Mouse (Mus musculus) brain, embryonic 18.5 days (tissue): ENCODE data around the gene Cckbr.

Experiments used
- DNase-seq: peaks from one replicate; pipeline ENCODE4 v3.0.0-alpha.2; 2012; ENCODE audit warnings: low read depth, low spot score

Cckbr gene

DNA sequence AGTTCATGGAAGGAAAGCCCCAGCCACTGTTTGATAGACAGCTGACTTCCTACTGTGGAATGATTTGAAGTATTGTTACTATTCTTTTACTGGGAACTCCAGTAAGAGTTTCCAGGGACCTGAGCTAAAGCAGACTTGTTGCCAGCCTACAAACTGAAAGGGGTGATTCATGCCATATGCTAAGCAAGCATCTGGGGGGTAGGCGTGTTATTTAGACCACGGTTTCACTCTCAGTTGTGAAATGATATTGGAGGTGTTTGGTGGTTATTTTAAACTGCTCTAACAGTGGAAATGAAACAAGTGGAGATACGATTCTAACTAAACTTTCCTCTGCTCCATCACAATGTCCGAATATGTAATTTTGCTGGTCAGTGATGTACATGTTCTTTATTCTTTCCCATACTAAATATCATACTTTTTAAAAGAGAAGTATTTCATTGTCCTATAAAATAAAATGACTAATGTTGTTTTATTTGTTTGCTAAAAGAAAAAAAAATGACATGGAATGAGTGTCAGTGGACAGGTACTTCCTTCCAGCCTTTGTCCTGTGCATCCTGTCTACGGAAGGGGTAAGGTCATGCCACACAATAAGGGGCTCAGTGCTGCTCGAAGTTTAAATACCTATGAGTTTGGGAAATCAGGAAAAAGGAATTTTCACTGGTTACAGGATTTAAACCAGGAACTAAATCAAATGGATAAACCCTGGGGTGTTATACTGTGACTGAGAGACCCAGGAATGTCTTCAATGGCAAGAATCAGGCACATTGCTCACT is 61.8 kb downstream of the Cckbr start:
- no peak for DNase-seq

DNA sequence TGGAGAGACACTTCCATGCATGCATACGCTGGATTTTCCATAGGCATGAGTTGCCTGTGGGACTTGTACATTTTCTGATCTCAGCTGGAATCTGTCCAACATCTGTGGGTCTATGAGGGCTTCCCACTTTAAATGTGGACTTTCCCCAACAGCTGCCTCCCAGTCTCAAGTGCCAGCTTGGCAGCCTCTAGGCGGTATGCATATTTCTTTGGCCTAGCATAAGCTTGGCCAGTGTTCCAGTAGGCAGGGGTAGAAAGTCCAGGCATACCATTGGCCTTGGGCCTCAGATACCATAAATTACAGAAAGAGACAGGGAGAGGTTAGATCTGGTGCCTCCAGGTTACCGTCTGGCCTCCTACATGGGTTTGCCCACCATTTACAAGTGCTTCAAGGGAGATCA is 72.3 kb downstream of the Cckbr start:
- DNase-seq: no peak

DNA sequence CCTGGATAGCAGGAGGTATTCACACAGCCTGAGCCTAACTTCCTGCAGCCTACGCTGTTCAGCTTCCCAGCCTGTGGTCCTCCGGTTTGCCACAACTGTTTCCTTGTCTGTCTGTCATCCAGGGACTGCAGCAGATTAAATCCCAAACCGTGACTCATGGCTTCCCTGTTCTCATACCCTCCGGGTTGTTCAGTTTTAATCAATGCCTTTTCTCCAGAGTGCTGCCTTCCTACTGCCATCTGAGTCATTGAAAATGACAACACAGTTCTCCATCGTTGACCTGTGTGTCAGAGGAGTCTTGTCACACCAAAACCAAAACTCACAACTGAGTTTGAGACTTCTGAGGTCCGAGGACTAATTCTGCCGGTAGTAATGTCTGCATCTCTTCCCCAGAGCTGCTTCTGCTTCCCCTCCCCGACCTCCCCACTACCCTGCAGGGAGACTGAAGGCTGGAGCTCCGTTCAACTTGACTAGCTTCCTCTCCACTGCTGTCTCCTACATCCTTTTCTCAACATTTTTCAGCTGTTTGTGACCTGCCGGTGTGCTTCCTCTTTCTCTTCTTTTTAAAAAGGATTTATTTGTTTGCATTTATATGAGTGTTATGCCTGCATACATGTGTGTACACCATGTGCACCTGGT is 73.4 kb downstream of the Cckbr start:
- no peak for DNase-seq

GRCm38 (mm10) chr7:105499676-105500075 is 74.1 kb downstream of the Cckbr start:
- no peak for DNase-seq

DNA sequence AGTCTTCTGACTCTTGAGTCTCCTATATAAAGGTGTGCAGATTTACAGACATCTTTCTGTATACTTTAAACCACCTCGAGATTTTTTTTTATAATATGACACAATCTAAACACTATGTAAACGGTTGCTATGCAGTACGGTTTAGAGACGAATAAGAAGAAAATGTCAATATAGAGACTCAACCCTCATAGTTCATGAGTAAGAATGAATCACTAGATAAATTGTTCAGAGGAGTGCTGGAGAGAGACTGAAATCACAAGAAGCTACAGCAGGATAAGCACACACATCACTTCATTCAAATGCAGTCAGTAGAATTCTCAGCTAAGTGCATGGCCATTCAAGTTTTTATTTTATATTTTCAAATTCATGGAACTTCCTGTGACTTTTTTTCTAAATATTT is 76.5 kb downstream of the Cckbr start:
- no peak for DNase-seq

GRCm38 (mm10) chr7:105507257-105507656 is 81.7 kb downstream of the Cckbr start:
- no peak for DNase-seq

GRCm38 (mm10) chr7:105510143-105510542 is 84.6 kb downstream of the Cckbr start:
- DNase-seq: no peak

- peak; percentile 14 for DNase-seq
These were observed 88.3 kb downstream of the Cckbr start for GRCm38 (mm10) chr7:105513845-105514291.

- no peak for DNase-seq
These were observed 89.0 kb downstream of the Cckbr start for GRCm38 (mm10) chr7:105514561-105514960.

GRCm38 (mm10) chr7:105515178-105515577 is 89.6 kb downstream of the Cckbr start:
- no peak for DNase-seq

DNA sequence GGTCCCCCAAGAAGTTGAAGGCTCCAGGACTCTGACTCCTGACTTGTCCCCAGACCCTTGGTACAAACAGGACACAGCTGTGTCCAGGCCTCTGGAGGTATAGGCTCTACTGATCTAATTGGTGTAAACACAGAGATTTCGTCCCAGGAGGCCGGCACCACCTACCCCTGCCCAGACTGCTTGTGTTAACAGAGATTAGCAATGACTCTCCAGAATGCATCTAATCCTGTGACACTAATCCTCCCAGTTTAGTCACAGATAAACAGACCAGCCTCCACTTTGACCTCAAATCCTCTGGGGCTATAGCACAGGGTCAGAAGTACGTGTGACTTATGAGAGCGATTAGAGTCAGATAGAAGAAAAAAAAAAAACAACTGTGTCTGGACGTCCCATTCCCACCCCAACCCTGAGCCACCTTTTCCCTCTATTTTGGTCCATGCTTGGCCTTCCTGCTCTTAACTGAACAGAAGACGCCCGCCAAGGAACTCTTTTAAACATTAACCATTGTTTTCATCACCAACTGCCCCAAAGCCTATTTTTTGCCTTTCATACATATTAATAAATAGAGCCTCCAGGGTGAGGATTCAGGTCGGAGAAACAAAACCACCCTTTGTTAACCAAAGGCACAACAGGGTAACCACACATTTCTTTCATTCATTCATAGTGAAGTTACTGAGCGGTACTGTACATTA is 91.3 kb downstream of the Cckbr start:
- no peak for DNase-seq

DNA sequence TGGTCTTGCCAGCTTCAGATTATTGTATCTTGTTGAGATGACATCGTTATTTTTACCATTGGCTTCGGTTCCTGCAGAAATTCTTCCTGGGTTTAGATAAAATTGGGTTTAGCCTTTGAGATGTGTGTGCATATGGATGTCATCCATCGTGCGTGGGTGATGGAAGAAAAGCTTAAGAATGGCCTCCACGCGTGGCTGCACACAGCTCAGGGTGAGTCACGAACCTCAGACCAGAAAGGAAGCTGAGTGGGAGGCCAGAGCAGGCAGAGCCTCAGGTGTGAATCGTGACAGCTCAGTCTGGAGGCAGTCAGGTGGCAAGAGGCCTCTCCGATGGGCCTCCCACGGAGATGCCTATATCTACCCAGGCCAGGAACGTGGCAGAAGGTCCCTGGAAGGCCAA is 93.8 kb downstream of the Cckbr start:
- no peak for DNase-seq

DNA sequence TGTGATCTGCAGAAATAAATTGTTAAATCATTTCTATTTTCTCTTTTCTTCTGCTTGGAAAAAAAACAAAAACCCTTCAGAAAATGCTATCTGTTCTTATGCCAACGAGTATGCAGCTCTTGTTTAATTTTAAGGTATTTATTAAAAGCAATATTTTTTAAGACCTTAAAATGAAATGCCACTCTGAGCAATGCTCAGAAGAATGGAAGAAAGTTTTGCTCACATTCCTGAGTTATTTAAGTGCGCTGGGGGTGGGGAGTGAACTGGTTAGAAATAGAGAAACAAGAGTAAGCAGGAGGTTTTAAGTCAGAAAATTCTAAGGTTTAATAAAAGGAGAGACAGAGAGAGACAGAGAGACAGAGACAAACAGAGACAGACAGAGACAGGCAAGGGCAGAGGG is 94.2 kb downstream of the Cckbr start:
- no peak for DNase-seq

DNA sequence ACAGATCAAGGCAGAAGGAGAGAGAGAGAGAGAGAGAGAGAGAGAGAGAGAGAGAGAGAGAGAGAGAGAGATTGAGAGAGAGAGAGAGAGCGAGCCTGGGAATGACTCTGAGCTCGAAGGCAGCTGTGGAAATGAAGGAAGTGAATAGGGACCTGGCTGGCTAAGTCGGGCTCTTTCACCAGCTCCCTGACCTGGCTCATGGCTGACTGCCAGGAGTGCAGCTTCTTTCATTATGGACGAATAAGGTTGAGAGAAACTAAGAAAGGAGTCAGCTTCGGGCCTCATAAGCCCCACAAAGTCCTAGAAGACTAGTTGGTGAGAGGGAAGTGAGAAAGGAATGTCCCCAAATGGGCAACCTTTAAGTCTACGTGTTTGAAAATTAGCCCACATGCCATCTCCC is 94.7 kb downstream of the Cckbr start:
- DNase-seq: no peak
